Mouse (Mus musculus) hindbrain, embryonic 16.5 days (tissue): ENCODE measurements around the gene Lrrc56. TPM values are rescaled to one million over a fixed set of nuclear protein-coding genes. Genes with fewer than 3 reads are reported as not detected.

ENCODE experiments used
- ATAC-seq: fragments of 200-750 bp; cut with Nextera tagmentation; 2 replicates; pipeline ENCODE4 v1.8.0; 2017; ENCODE audit warnings: moderate TSS enrichment, moderate library complexity
- H3K27ac ChIP-seq: fragments of 300-500 bp; sonication (generic); 2 replicates; pipeline ENCODE4 v1.5.1; 2014; ENCODE audit warnings: low read depth, mild to moderate bottlenecking, control low read depth, low read length, moderate library complexity
- H3K27me3 ChIP-seq: fragments of 300-500 bp; sonication (generic); replicated peaks from 2 replicates; pipeline ENCODE4 v1.6.1; 2014; ENCODE audit warnings: low read length; ENCODE audit not compliant: control insufficient read depth, insufficient read depth
- H3K36me3 ChIP-seq: fragments of 300-500 bp; sonication (generic); 2 replicates; pipeline ENCODE4 v1.6.1; 2014; ENCODE audit warnings: mild to moderate bottlenecking, low read length, moderate library complexity, mixed read lengths; ENCODE audit not compliant: control insufficient read depth, insufficient read depth
- H3K4me1 ChIP-seq: fragments of 300-500 bp; sonication (generic); 2 replicates; pipeline ENCODE4 v1.6.1; 2014; ENCODE audit warnings: low read depth, low read length; ENCODE audit not compliant: control insufficient read depth, insufficient read depth
- H3K4me2 ChIP-seq: fragments of 300-500 bp; sonication (generic); 2 replicates; pipeline ENCODE4 v1.6.1; 2014; ENCODE audit warnings: mild to moderate bottlenecking, low read length, control low read depth, moderate library complexity
- H3K4me3 ChIP-seq: fragments of 300-500 bp; sonication (generic); 2 replicates; pipeline ENCODE4 v1.5.1; 2014; ENCODE audit warnings: mild to moderate bottlenecking, low read length, control low read depth, moderate library complexity
- H3K9ac ChIP-seq: fragments of 300-500 bp; sonication (generic); 2 replicates; pipeline ENCODE4 v1.6.1; 2014; ENCODE audit warnings: low read depth, mild to moderate bottlenecking, control low read depth, low read length, moderate library complexity
- H3K9me3 ChIP-seq: fragments of 300-500 bp; sonication (generic); 2 replicates; pipeline ENCODE4 v1.6.1; 2014; ENCODE audit warnings: mild to moderate bottlenecking, low read length, moderate library complexity; ENCODE audit not compliant: control insufficient read depth
- WGBS: fragments of 180-500 bp; shearing (Covaris S2); extraction: QIAGEN DNeasy Blood & Tissue Kit; methylation state at CpG from one replicate; pipeline ENCODE4 v1.1.7; 2014; 5-methylcytosine and 5-hydroxymethylcytosine counted together
- polyA plus RNA-seq: library from polyadenylated mRNA; unstranded; fragments of >200 nt; fragmentation: Nextera tagmentation; extraction: Ambion mirVana; gene quantifications from 2 replicates; pipeline ENCODE4 v1.2.1, GENCODE M21; 2015

Gene Lrrc56
- polyA plus RNA-seq, 1 experiment from 2014 or later = 10.1 TPM

DNA sequence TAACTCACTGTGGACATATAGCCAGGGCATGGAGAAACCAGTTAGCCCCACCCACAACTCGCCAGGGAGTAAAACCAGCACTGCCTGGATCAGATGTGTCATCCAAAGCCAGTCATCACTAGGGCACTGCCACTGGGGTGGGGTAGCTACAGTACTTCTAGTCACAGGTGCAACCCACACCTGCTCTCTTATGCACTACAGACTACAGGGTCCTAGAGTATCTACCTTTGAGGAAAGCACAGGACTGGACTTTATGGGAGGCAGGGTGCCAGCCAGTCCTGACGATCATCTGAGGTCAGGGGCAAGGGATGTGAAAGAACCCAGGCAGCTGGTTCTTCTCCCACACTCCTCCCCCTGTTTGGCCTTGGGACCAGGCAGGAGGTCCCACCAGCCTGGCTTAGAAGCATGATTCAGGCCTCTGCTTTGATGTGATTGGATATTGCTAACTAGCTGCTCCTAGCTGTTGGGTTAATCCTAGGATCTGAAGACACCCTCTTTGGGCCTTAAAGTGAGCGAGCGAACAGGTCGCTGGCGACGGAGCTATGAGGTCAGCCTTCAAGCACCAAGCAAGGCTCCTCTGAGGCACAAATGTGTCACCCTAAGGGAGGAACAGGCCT, 25.9 kb upstream of the Lrrc56 start:
- Histone ChIP-seq H3K4me2 (peak overlapping the region; percentile 54), H3K4me3 (peak overlapping the region; percentile 33), H3K27ac (no peak overlapping the region), H3K4me1 (peaks cover 1% of the 10 kb centered on the region), H3K36me3 (no peaks in the 10 kb centered on the region), H3K9me3 (no peaks in the 10 kb centered on the region), H3K27me3 (no peaks in the 10 kb centered on the region), H3K9ac (peak overlapping the region; percentile 54)
- no peak for ATAC-seq
- WGBS = 23% methylated on average over 7 of the region's 7 CpGs

DNA sequence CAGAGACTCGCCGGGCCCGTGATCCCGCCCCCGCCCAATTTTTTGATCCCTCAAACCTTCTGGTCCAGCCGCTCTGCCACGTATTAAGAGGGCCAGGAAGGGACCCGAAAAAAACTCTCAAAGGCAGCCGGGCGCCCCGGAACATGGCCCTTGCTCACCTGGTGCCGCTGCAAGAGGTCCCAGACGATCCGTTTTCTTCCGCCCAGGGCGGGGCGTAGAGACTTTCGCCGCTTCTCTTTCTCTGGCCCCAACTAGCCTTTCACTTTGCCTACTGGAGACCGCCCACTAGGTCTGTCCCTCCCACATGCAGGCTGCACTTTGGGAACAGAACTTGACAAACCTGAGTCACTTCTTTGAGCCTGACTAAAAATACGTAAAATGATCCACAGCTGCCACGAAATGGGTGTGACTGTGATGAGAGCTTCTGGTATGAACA, 25.4 kb upstream of the Lrrc56 start:
- H3K4me2 ChIP-seq = peak overlapping the region; percentile 54
- no peaks in the 10 kb centered on the region for H3K27me3 ChIP-seq
- ATAC-seq = no peak
- no peaks in the 10 kb centered on the region for H3K9me3 ChIP-seq
- peak overlapping the region; percentile 33 for H3K4me3 ChIP-seq
- H3K9ac ChIP-seq = peak overlapping the region; percentile 54
- no peaks in the 10 kb centered on the region for H3K36me3 ChIP-seq
- H3K4me1 ChIP-seq = peaks cover 5% of the 10 kb centered on the region
- WGBS = 5% methylated on average over 22 of the region's 22 CpGs
- H3K27ac ChIP-seq = no peak overlapping the region

DNA sequence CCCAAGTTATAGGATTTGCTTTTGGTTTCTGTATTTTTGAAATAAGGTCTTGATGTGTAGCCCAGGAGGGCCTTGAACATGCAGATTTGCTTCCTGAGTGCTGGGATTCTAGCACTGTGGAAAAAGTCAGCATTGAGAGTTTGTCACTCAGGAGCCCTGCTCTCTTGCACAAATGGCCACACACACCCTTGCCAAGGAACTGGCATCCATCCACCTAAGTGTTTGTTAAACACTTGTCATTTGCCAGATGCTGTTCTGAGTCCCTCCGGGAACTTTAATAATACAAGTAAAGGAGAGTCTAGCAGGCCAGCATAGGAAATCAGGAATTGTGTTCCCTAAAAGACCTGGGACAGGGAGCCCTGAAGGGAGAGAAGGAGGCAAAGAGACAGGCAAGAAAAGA, 24.7 kb upstream of the Lrrc56 start:
- Histone ChIP-seq H3K9me3 (no peaks in the 10 kb centered on the region), H3K4me2 (no peak overlapping the region), H3K9ac (no peak overlapping the region), H3K36me3 (no peaks in the 10 kb centered on the region), H3K4me1 (peaks cover 5% of the 10 kb centered on the region), H3K27ac (no peak overlapping the region), H3K27me3 (no peaks in the 10 kb centered on the region), H3K4me3 (no peak overlapping the region)
- no peak for ATAC-seq
- 67% methylated on average over 1 of the region's 1 CpGs for WGBS

DNA sequence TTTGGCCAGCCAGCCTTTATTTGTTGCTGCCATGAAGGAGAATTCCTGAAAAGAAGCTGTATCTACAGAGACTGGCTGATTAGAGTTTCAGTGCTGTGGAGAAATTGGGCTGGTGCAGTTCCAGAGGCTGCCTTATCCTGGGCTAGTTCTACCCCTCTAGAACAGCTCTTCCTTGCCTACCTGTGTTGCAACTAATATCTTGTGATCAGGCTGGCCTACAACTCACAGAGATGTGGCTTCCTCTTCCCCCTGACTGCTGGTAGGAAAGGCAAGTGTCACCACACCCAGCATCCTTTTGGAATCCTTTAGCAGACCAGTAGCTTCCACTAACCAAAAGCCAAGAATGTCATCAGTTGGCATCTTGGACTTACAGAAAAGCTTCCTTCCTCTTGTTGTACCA, 24.1 kb upstream of the Lrrc56 start:
- H3K4me3 ChIP-seq = no peak overlapping the region
- H3K27ac ChIP-seq = no peak overlapping the region
- peaks cover 5% of the 10 kb centered on the region for H3K4me1 ChIP-seq
- no peaks in the 10 kb centered on the region for H3K9me3 ChIP-seq
- no peaks in the 10 kb centered on the region for H3K27me3 ChIP-seq
- H3K9ac ChIP-seq = no peak overlapping the region
- ATAC-seq = no peak
- no peak overlapping the region for H3K4me2 ChIP-seq
- no peaks in the 10 kb centered on the region for H3K36me3 ChIP-seq

DNA sequence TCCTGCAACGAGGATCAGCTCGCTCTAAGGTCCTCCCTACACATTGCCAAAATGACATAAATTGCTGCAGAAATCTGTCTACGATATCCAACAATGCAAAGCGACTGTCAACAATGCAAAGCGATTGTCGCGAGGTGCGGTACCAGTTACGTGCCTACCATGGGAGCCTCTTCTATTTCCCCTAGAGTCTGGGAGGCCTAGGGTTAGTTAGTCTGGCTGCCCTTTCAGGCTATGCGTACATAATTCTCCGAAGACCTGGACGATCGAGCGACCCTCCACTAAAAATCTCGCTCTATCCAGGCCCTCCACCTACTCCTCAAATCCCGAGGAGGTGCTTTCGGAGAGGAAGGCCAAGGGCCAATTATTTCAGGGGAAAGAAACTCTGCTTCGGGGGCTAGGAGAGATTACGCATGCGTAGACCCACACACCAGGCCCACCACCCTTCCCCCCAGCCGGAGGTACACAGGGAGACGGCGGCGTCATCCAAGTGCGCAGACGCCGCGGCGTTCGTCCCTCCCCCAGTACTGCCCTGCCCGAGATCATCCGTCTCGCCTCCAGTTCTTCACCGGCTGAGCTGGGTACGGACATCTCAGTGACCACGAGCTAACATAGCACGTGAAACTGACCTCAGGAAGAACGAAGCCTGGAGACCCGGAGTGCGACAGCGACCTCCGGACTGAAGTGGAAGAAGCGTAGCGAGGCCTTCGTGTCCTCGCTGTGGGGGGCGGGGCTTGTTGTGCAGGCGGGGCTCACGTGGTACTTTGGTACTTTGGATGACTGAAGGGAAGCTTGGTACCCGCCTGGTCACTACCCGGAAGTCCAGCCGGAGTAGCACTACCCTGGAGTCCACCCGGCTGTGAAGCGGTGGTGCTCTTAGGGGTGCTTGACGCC, 21.6 kb upstream of the Lrrc56 start, which contains the start of gene Rnh1:
Gene Rnh1 (minus strand): TSS at position 742 of the 891 bp plus-strand sequence.
- ATAC-seq = peak; percentile 98
- Histone ChIP-seq H3K4me3 (peak within 1 kb of the TSS; percentile 54), H3K36me3 (no peaks in the 10 kb centered on the region), H3K4me1 (peaks cover 5% of the 10 kb centered on the region), H3K9ac (peak within 1 kb of the TSS; percentile 69), H3K27ac (peak within 1 kb of the TSS; percentile 92), H3K27me3 (no peaks in the 10 kb centered on the region), H3K9me3 (no peaks in the 10 kb centered on the region), H3K4me2 (peak within 1 kb of the TSS; percentile 75)
- 2% methylated on average over 51 of the region's 55 CpGs for WGBS

DNA sequence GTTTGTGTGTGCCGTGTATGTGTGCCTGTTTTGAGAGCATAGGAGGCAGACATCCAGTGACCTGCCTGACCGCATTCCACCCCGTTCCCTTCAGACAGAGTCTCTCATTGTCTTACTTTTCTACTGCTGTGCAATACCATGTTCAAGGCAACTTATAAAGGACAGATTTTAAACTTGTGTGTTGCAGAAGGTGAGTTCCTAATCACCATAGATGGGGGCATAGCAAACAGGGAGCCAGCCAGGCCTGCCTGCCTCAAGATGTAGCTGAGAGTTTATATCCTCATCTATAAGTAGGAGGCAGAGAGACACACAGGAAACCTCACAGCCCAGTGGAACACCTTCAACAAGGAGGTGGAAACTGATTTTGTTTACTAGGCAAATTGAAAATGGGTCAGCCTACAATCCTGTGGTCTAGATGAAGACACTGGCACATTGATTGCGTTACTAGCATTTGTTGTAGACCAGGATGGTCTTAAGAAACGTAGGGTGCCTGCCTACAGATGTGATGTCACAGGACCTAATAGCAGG, 20.6 kb upstream of the Lrrc56 start:
- Histone ChIP-seq H3K4me3 (peak overlapping the region; percentile 54), H3K9me3 (no peaks in the 10 kb centered on the region), H3K27me3 (no peaks in the 10 kb centered on the region), H3K9ac (no peak overlapping the region), H3K27ac (peak overlapping the region; percentile 92; the same call in 1 of the 2 replicates), H3K36me3 (no peaks in the 10 kb centered on the region), H3K4me2 (peak overlapping the region; percentile 75), H3K4me1 (peaks cover 5% of the 10 kb centered on the region)
- ATAC-seq = no peak
- WGBS = 83% methylated on average over 5 of the region's 5 CpGs

DNA sequence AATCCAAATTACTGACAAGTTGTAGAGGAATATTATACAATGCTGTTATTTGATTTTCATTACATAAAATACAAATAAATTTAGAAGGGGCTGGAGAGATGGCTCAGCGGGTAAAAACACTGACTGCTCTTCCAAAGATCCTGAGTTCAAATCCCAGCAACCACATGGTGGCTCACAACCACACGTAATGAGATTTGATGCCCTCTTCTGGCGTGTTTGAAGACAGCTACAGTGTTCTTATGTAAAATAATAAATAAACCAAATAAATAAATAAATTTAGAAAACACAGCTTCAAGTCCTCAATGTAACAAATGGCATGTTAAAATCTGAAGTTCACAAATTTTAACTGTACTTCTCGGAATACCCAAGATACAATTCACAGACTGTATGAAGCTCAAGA, 18.9 kb upstream of the Lrrc56 start:
- Histone ChIP-seq H3K4me2 (no peak overlapping the region), H3K27ac (no peak overlapping the region), H3K4me1 (peaks cover 5% of the 10 kb centered on the region), H3K36me3 (no peaks in the 10 kb centered on the region), H3K9ac (no peak overlapping the region), H3K9me3 (no peaks in the 10 kb centered on the region), H3K27me3 (no peaks in the 10 kb centered on the region), H3K4me3 (no peak overlapping the region)
- ATAC-seq = no peak
- WGBS = 87% methylated on average over 4 of the region's 4 CpGs

DNA sequence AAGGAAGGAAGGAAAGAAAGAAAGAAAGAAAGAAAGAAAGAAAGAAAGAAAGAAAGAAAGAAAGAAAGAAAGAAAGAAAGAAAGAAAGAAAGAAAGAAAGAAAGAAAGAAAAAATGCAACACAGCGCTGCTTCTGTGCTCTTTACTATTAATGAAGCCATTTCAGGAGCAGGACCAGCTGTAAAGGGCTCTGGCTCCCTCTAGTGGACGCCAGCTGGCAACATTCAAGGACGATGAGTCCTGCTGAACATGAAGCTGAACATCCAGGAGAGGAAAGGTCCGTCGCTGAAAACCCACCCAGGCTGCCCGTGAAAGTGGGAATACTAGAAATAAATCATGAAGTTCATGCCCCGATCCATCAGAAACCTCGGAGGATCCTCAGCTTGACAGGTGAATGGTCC, 17.8 kb upstream of the Lrrc56 start:
- peaks cover 5% of the 10 kb centered on the region for H3K4me1 ChIP-seq
- H3K27ac ChIP-seq = no peak overlapping the region
- no peaks in the 10 kb centered on the region for H3K9me3 ChIP-seq
- 2% methylated on average over 8 of the region's 8 CpGs for WGBS
- H3K36me3 ChIP-seq = no peaks in the 10 kb centered on the region
- H3K4me3 ChIP-seq = no peak overlapping the region
- no peak for ATAC-seq
- no peak overlapping the region for H3K4me2 ChIP-seq
- no peaks in the 10 kb centered on the region for H3K27me3 ChIP-seq
- 0 out of 2 replicates have a peak overlapping the region, but pooled peaks have one; percentile 6 for H3K9ac ChIP-seq

DNA sequence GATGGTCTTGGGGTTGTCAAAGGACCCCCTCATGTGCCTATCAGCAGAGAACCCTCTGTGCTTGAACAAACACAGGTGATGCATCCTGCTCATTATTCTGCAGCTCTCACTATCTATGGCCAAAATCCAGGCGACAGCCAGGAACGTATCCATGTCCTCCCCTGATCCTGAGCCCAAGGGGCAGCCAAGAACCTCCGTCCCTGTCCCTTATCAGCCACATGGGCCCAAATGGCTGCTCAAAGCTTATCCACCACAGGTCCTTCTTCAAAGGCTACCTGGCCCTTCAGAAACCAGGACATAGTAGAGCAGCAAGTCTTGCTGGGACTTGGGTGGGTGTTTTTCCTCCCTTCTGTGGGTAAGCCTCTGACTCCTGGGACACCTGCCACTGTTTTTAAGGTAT, 5.8 kb upstream of the Lrrc56 start:
- Histone ChIP-seq H3K27me3 (no peaks in the 10 kb centered on the region), H3K4me1 (peaks cover 11% of the 10 kb centered on the region)
- WGBS = 88% methylated on average over 3 of the region's 3 CpGs

More for the DNA sequence above, 5.8 kb upstream of the Lrrc56 start:
- no peak for ATAC-seq
- H3K27ac ChIP-seq = no peak overlapping the region
- H3K9ac ChIP-seq = no peak overlapping the region
- no peak overlapping the region for H3K4me3 ChIP-seq
- H3K4me2 ChIP-seq = no peak overlapping the region
- no peaks in the 10 kb centered on the region for H3K9me3 ChIP-seq
- peaks cover 26% of the 10 kb centered on the region for H3K36me3 ChIP-seq
